Mouse (Mus musculus) adrenal gland (tissue): ENCODE measurements around the gene Ggt1.
"Not testable (repeated sequence)": the region's sequence is repeated elsewhere in the genome, so short reads cannot be mapped to it uniquely, and the experiment has no call there.

Experiments
- intact Hi-C: fragments of 180-260 bp; cut with DNase I; formaldehyde crosslinking; loops from one replicate; pipeline ENCODE4 v1.15.1; 2025
- long read RNA-seq, 2 experiments: library from polyadenylated mRNA; unstranded; transcript quantifications; one replicate each; pipeline ENCODE4 v2.0.0; 2020; ENCODE audit warnings: borderline replicate concordance in 1 of 2; ENCODE audit not compliant: insufficient replicate concordance in 1 of 2

Ggt1 gene
- long read RNA-seq, experiment 1 = 0 reads
- long read RNA-seq, experiment 2 = 0 reads

GRCm38 (mm10) chr10:75561071-75561654 is at the start of gene Ggt1:
Gene Ggt1 (plus strand): TSS chr10:75561604.
- intact Hi-C loops = no loop called here

- intact Hi-C loops = no loop called here
Measured at GRCm38 (mm10) chr10:75511897-75512296, 49.5 kb upstream of the Ggt1 start.

- intact Hi-C loops = no loop called here
Measured at GRCm38 (mm10) chr10:75512796-75513195, 48.6 kb upstream of the Ggt1 start.

GRCm38 (mm10) chr10:75513306-75514067 is 47.9 kb upstream of the Ggt1 start:
- intact Hi-C loops = no loop called here

GRCm38 (mm10) chr10:75514361-75514760 is 47.0 kb upstream of the Ggt1 start:
- intact Hi-C loops = no loop called here

- intact Hi-C loops = no loop called here
Measured at GRCm38 (mm10) chr10:75515216-75516037, 46.0 kb upstream of the Ggt1 start.

- intact Hi-C loops = no loop called here
Measured at GRCm38 (mm10) chr10:75516038-75516723, 45.2 kb upstream of the Ggt1 start.

- intact Hi-C loops = no loop called here
Measured at GRCm38 (mm10) chr10:75516724-75517072, 44.7 kb upstream of the Ggt1 start.

- intact Hi-C loops = no loop called here
Measured at GRCm38 (mm10) chr10:75517073-75517757, 44.2 kb upstream of the Ggt1 start, which contains the start of gene Snrpd3. Gene Snrpd3 (plus strand): TSS chr10:75517551.

GRCm38 (mm10) chr10:75517758-75518143 is 43.7 kb upstream of the Ggt1 start, which contains the start of gene Gucd1:
Gene Gucd1 (minus strand): TSS chr10:75517972.
- intact Hi-C loops = no loop called here

- intact Hi-C loops = no loop called here
Measured at GRCm38 (mm10) chr10:75520581-75520980, 40.8 kb upstream of the Ggt1 start.

- intact Hi-C loops = no loop called here
Measured at GRCm38 (mm10) chr10:75521643-75522042, 39.8 kb upstream of the Ggt1 start.

GRCm38 (mm10) chr10:75525450-75525849 is 36.0 kb upstream of the Ggt1 start:
- intact Hi-C loops = not testable (repeated sequence)

GRCm38 (mm10) chr10:75530322-75530721 is 31.1 kb upstream of the Ggt1 start:
- intact Hi-C loops = no loop called here

- intact Hi-C loops = no loop called here
Measured at GRCm38 (mm10) chr10:75531532-75532090, 29.8 kb upstream of the Ggt1 start.

- intact Hi-C loops = no loop called here
Measured at GRCm38 (mm10) chr10:75534216-75534615, 27.2 kb upstream of the Ggt1 start.

- intact Hi-C loops = no loop called here
Measured at GRCm38 (mm10) chr10:75534934-75535333, 26.5 kb upstream of the Ggt1 start.

- intact Hi-C loops = no loop called here
Measured at GRCm38 (mm10) chr10:75535423-75535822, 26.0 kb upstream of the Ggt1 start.

GRCm38 (mm10) chr10:75536123-75536522 is 25.3 kb upstream of the Ggt1 start:
- intact Hi-C loops = no loop called here

- intact Hi-C loops = no loop called here
Measured at GRCm38 (mm10) chr10:75547901-75548300, 13.5 kb upstream of the Ggt1 start.
